Mouse (Mus musculus) hindbrain, embryonic 14.5 days (tissue): ENCODE measurements around the gene Dip2c. TPM values are rescaled to one million over a fixed set of nuclear protein-coding genes. Genes with fewer than 3 reads are reported as not detected.

ENCODE experiments used
- ATAC-seq: fragments of 200-750 bp; cut with Nextera tagmentation; 2 replicates; pipeline ENCODE4 v1.8.0; 2017; ENCODE audit warnings: moderate number of reproducible peaks, mild to moderate bottlenecking, moderate TSS enrichment, moderate library complexity; ENCODE audit not compliant: low FRiP score
- DNase-seq: peaks from one replicate; pipeline ENCODE4 v3.0.0-alpha.2; 2015; ENCODE audit warnings: low spot score
- H3K27ac ChIP-seq: fragments of 300-500 bp; sonication (generic); 2 replicates; pipeline ENCODE4 v1.5.1; 2014; ENCODE audit warnings: mild to moderate bottlenecking, moderate library complexity
- H3K27me3 ChIP-seq: fragments of 300-500 bp; sonication (generic); 2 replicates; pipeline ENCODE4 v1.6.1; 2014; ENCODE audit warnings: mild to moderate bottlenecking, low read length, mixed read lengths; ENCODE audit not compliant: control insufficient read depth, insufficient read depth
- H3K36me3 ChIP-seq: fragments of 300-500 bp; sonication (generic); replicated peaks from 2 replicates; pipeline ENCODE4 v1.6.1; 2014; ENCODE audit not compliant: control insufficient read depth, insufficient read depth
- H3K4me1 ChIP-seq: fragments of 300-500 bp; sonication (generic); replicated peaks from 2 replicates; pipeline ENCODE4 v1.6.1; 2014; ENCODE audit warnings: antibody characterized with exemption, low read length, mixed read lengths; ENCODE audit not compliant: control insufficient read depth, insufficient read depth
- H3K4me2 ChIP-seq: fragments of 300-500 bp; sonication (generic); replicated peaks from 2 replicates; pipeline ENCODE4 v1.6.1; 2014; ENCODE audit warnings: mild to moderate bottlenecking, moderate library complexity
- H3K4me3 ChIP-seq: fragments of 300-500 bp; sonication (generic); replicated peaks from 2 replicates; pipeline ENCODE4 v1.5.1; 2014; ENCODE audit warnings: mild to moderate bottlenecking, low read length
- H3K9ac ChIP-seq: fragments of 300-500 bp; sonication (generic); 2 replicates; pipeline ENCODE4 v1.6.1; 2014
- H3K9me3 ChIP-seq: fragments of 300-500 bp; sonication (generic); 2 replicates; pipeline ENCODE4 v1.6.1; 2016; ENCODE audit warnings: low read length; ENCODE audit not compliant: control insufficient read depth
- WGBS: fragments of 180-500 bp; shearing (Covaris S2); extraction: QIAGEN DNeasy Blood & Tissue Kit; methylation state at CpG from one replicate; pipeline ENCODE4 v1.1.7; 2014; 5-methylcytosine and 5-hydroxymethylcytosine counted together
- polyA plus RNA-seq: library from polyadenylated mRNA; unstranded; fragments of >200 nt; fragmentation: Nextera tagmentation; extraction: Ambion mirVana; gene quantifications from 2 replicates; pipeline ENCODE4 v1.2.1, GENCODE M21; 2014

Gene Dip2c
- polyA plus RNA-seq, 1 experiment from 2014 or later, result 24.0 TPM

DNA sequence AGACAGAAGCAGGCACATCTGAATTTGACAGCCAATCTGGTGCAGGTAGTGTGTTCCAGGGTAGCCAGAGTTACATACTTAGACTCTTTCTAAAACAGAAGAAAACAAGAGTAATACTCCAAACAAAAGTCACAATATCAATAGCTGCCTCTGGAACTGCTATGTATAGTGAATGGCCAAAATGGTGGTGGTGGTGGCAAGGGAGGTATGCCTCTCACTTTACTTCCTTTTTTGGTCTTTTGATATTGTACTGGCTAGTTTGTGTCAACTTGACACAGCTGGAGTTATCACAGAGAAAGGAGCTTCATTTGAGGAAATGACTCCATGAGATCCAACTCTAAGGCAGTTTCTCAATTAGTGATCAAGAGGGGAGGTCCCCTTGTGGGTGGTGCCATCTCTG, 148.1 kb downstream of the Dip2c start:
- DNase-seq (no peak), ATAC-seq (no peak)
- H3K27ac ChIP-seq, result no peak overlapping the region
- no peak overlapping the region for H3K9ac ChIP-seq
- H3K4me1 ChIP-seq, result 0 out of 2 replicates have a peak, but pooled peaks cover 4% of the 10 kb centered on the region
- H3K4me3 ChIP-seq, result no peak overlapping the region
- H3K36me3 ChIP-seq, result no peaks in the 10 kb centered on the region
- H3K9me3 ChIP-seq, result no peaks in the 10 kb centered on the region
- H3K27me3 ChIP-seq, result no peaks in the 10 kb centered on the region
- H3K4me2 ChIP-seq, result no peak overlapping the region

DNA sequence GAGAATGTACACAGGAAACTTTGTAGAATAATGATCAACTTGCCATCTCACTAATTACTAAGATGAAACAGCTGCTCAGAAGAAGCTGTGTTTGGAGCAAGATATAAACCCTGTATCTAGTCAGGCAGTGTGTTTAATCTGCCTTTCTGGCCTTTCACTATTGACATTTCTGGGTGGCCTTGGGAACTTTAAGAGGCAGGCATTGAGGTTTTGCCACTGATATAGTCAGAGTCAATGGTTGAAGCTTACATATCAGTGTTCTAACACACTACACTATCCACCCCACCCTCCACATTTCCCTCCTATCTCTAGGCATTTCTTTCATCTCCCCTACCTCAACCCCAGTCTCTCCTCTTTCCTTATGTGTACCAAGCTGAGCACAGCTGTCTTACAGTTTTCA, 149.9 kb downstream of the Dip2c start:
- H3K27ac ChIP-seq, result no peak overlapping the region
- ATAC-seq, result no peak
- 0 out of 2 replicates have a peak, but pooled peaks cover 4% of the 10 kb centered on the region for H3K4me1 ChIP-seq
- no peak for DNase-seq
- H3K9ac ChIP-seq, result no peak overlapping the region
- H3K4me2 ChIP-seq, result no peak overlapping the region
- H3K9me3 ChIP-seq, result no peaks in the 10 kb centered on the region
- no peak overlapping the region for H3K4me3 ChIP-seq
- H3K27me3 ChIP-seq, result no peaks in the 10 kb centered on the region
- no peaks in the 10 kb centered on the region for H3K36me3 ChIP-seq

DNA sequence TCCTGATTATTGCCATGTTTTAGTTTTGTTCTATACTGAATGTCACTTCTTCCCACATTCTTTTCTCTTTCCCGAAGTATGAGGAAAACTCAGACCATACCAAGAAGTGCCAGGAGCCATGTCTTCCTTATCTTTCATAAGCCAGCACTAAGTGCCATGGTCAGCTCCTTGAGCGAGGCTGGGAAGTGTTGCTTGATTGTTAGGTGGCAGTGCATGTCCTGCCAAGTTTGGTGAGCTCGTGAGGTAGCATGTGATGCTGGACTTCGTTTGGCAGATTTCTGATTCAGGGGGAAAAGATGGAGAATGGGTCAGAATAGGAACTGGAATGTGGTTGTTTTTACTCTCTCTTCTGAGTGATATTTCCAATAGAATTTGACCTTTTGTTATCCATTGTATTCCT, 150.5 kb downstream of the Dip2c start:
- Histone ChIP-seq H3K4me2 (no peak overlapping the region), H3K27ac (no peak overlapping the region), H3K4me3 (no peak overlapping the region), H3K36me3 (no peaks in the 10 kb centered on the region), H3K4me1 (0 out of 2 replicates have a peak, but pooled peaks cover 4% of the 10 kb centered on the region), H3K27me3 (no peaks in the 10 kb centered on the region), H3K9me3 (no peaks in the 10 kb centered on the region), H3K9ac (no peak overlapping the region)
- ATAC-seq, result no peak
- no peak for DNase-seq
- WGBS, result 83% methylated on average over 4 of the region's 4 CpGs

DNA sequence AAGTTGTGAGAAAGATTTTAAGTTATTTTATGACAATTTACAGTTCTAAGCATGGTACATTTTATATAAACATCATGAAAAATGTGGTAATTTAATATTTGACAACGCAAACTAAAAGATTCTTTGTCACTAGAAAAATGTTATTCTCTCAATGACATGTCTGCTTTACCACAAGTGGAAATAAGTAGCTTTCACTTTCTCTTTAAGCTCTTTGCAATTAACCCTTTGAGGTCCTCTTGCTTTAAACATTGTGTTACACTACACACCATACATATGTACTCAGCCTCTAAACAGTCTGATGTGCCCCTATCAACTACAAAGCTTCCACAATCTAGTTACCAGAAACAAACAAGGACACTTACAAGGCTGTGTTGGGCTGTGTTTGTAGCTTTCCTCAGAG, 153.6 kb downstream of the Dip2c start:
- 96% methylated on average over 1 of the region's 1 CpGs for WGBS
- H3K9me3 ChIP-seq, result no peaks in the 10 kb centered on the region
- H3K4me1 ChIP-seq, result 0 out of 2 replicates have a peak, but pooled peaks cover 4% of the 10 kb centered on the region
- H3K36me3 ChIP-seq, result no peaks in the 10 kb centered on the region
- H3K9ac ChIP-seq, result no peak overlapping the region
- no peak overlapping the region for H3K4me2 ChIP-seq
- H3K4me3 ChIP-seq, result no peak overlapping the region
- ATAC-seq (no peak), DNase-seq (no peak)
- no peak overlapping the region for H3K27ac ChIP-seq
- no peaks in the 10 kb centered on the region for H3K27me3 ChIP-seq

DNA sequence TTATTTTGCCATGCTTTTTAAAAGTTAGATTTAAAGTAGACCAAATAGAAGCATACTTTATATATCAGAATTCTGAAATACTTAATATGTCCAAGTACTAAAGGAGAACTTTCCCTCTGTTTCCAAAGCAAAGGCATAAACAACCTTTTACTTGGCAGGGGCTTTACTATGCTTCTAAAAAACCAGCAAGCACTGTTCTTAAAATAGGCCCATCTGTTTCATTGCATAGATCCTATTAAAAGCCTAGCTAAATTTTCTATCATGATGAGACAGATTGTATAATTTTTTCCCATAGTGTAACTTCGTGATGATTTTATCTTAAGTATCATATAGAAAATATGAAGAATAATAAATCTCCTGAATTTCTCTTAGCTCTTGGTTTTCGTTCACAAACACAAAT, 154.4 kb downstream of the Dip2c start:
- Histone ChIP-seq H3K4me3 (no peak overlapping the region), H3K27me3 (no peaks in the 10 kb centered on the region), H3K4me1 (0 out of 2 replicates have a peak, but pooled peaks cover 4% of the 10 kb centered on the region), H3K9ac (no peak overlapping the region), H3K36me3 (no peaks in the 10 kb centered on the region), H3K4me2 (no peak overlapping the region), H3K27ac (no peak overlapping the region), H3K9me3 (no peaks in the 10 kb centered on the region)
- ATAC-seq (no peak), DNase-seq (no peak)
- WGBS, result 95% methylated on average over 2 of the region's 2 CpGs

DNA sequence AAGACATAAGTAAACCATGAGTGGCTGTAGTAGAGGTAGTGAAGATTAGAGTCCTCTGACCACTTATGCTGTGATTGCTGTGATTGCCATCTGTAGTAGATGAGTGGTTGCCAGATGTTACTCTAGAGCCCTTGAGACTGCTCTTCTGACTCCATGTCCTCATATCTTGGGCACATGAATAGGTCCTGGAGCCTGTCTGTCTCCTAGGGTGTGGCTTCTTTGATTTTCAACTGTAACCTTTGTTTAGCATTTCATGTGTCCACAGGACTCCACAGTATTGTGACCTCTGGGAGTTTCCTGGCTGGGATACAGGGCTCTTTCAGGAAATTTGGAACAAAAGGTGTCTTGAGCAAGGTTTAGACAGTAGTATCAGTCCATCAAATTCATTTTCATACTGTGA, 155.1 kb downstream of the Dip2c start:
- Histone ChIP-seq H3K4me3 (no peak overlapping the region), H3K27me3 (no peaks in the 10 kb centered on the region), H3K36me3 (no peaks in the 10 kb centered on the region), H3K4me1 (0 out of 2 replicates have a peak, but pooled peaks cover 4% of the 10 kb centered on the region), H3K4me2 (no peak overlapping the region), H3K9me3 (no peaks in the 10 kb centered on the region), H3K9ac (no peak overlapping the region), H3K27ac (no peak overlapping the region)
- ATAC-seq (no peak), DNase-seq (no peak)

DNA sequence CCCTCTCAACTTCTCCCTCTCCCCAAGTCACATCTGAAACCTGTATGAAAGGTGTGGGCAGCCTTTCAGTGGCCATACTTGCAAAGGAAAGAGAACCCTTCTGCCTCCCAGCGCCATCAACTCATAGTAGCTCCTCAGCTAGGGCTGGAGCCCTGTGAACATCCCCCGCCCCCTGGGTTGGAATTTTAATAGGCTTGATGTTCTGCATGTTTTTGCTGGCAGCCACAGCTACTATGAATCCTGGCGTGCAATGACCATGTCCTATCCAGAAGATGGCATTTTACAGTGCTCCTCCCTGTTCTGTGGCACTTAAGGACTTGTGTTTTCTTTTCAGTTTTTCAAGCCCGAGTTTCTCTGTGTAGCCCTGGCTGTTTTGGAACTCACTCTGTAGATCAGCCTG, 166.7 kb downstream of the Dip2c start:
- ATAC-seq (no peak), DNase-seq (no peak)
- Histone ChIP-seq H3K9me3 (peaks cover 3% of the 10 kb centered on the region; the same call in 1 of the 2 replicates), H3K4me1 (no peaks in the 10 kb centered on the region), H3K36me3 (no peaks in the 10 kb centered on the region), H3K4me2 (no peak overlapping the region), H3K27ac (no peak overlapping the region), H3K4me3 (no peak overlapping the region), H3K9ac (no peak overlapping the region), H3K27me3 (no peaks in the 10 kb centered on the region)
- 84% methylated on average over 4 of the region's 4 CpGs for WGBS

DNA sequence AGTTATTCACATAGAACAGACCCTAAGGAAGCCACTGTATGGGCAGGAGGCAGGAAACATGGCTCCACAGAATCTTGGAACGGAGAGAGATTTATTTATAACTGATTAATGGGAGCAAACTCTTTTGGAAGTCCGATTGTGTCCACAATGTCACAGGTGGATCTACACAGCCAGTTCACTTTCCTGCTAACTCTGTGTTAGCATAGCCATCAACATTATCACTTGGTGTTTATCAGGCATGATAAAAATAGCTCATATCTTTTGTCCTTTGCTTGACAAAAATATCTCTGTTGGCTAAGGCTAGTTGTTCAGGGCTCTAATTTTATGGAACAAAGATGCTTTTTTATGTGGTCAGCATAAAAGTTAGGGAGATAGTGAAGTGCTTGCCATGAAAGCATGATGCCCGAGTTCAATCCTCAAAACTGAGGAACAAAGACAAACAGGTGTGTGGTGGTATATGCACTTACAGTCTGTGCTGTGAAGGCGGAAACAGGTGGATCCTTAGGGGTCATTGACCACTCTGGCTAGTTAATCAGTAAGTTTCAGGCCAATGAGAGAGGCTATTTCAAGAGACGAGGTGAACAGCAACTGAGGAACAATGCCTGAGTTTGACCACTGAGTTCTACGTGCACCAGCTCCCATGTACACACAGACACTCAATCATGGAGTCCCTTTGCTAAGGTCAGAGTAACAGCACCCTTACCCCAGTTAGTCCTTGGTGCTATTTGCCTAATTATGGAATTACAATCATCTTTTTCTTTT, 169.4 kb downstream of the Dip2c start:
- DNase-seq (no peak), ATAC-seq (no peak)
- no peaks in the 10 kb centered on the region for H3K27me3 ChIP-seq
- H3K36me3 ChIP-seq, result no peaks in the 10 kb centered on the region
- no peaks in the 10 kb centered on the region for H3K9me3 ChIP-seq
- H3K4me2 ChIP-seq, result no peak overlapping the region
- H3K9ac ChIP-seq, result no peak overlapping the region
- no peak overlapping the region for H3K4me3 ChIP-seq
- no peak overlapping the region for H3K27ac ChIP-seq
- no peaks in the 10 kb centered on the region for H3K4me1 ChIP-seq
- 86% methylated on average over 6 of the region's 6 CpGs for WGBS

DNA sequence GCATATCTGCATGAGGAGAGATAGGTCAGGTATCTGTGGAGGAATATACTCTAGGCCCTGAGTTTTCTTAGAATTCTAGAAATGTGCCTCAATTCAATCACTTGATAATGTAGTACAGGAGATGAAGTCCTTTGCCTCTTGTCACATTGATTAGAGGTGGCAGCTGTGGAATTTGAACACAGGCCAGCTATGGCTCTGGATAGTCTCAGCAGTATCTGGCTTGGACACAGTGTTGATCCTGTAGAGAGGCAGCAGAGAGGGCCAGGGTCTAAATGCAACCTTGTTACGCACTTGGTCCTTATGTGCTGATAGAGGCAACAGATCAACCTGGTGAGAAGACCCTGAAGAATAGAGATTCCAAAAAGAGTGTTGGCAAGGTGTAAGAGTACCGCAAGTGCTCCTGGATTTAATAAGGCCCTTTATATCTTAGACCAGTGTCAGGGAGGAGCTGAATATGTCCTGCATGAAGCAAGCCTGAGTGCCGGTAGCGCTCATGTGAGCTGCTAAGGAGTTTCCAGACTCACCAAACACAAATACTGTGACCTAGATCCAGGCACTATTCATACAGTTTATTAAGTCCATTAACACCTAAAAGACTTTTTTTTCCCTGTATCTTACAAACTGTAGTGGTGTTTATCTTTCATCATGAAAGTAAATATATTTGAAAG, 170.3 kb downstream of the Dip2c start:
- 94% methylated on average over 4 of the region's 4 CpGs for WGBS
- H3K9ac ChIP-seq, result no peak overlapping the region
- no peak overlapping the region for H3K4me3 ChIP-seq
- H3K27me3 ChIP-seq, result no peaks in the 10 kb centered on the region
- no peak overlapping the region for H3K27ac ChIP-seq
- H3K4me2 ChIP-seq, result no peak overlapping the region
- H3K36me3 ChIP-seq, result no peaks in the 10 kb centered on the region
- no peaks in the 10 kb centered on the region for H3K9me3 ChIP-seq
- DNase-seq (no peak), ATAC-seq (no peak)
- no peaks in the 10 kb centered on the region for H3K4me1 ChIP-seq
